Mouse (Mus musculus) myocyte (in vitro differentiated cells): Measurements from ENCODE around the gene Tex33.

ENCODE experiments used
- CEBPB ChIP-seq: IDR thresholded peaks from 2 replicates; pipeline ENCODE4 v1.6.1; 2011; ENCODE audit warnings: mild to moderate bottlenecking, moderate library complexity; ENCODE audit not compliant: poor library complexity, insufficient read depth, severe bottlenecking
- E2F4 ChIP-seq: IDR thresholded peaks from one replicate; pipeline ENCODE4 v1.6.1; 2011; ENCODE audit warnings: mild to moderate bottlenecking, control low read depth, moderate library complexity; ENCODE audit not compliant: insufficient read depth
- MAX ChIP-seq: IDR thresholded peaks from one replicate; pipeline ENCODE4 v1.6.1; 2011; ENCODE audit warnings: low read depth, mild to moderate bottlenecking, control low read depth
- MYOD1 ChIP-seq, 3 experiments: IDR thresholded peaks; one replicate each; pipeline ENCODE4 v1.6.1; 2011; ENCODE audit warnings: control low read depth in 2 of 3, low read depth in 2 of 3, mild to moderate bottlenecking in 2 of 3, moderate library complexity in 1 of 3; ENCODE audit not compliant: insufficient read length in 2 of 3, control insufficient read depth in 1 of 3
- POLR2A ChIP-seq: IDR thresholded peaks from one replicate; pipeline ENCODE4 v1.6.1; 2011; ENCODE audit warnings: low read depth, mild to moderate bottlenecking, control low read depth, moderate library complexity; ENCODE audit not compliant: insufficient read length
- POLR2AphosphoS2 ChIP-seq: IDR thresholded peaks from one replicate; pipeline ENCODE4 v1.6.1; 2011; ENCODE audit warnings: low read depth, control low read depth; ENCODE audit not compliant: insufficient read length
- SRF ChIP-seq: IDR thresholded peaks from one replicate; pipeline ENCODE4 v1.6.1; 2011; ENCODE audit warnings: low read depth; ENCODE audit not compliant: control insufficient read depth, insufficient read length
- TCF12 ChIP-seq: IDR thresholded peaks from one replicate; pipeline ENCODE4 v1.6.1; 2011; ENCODE audit warnings: mild to moderate bottlenecking, control low read depth; ENCODE audit not compliant: poor library complexity, insufficient read depth, severe bottlenecking

DNA sequence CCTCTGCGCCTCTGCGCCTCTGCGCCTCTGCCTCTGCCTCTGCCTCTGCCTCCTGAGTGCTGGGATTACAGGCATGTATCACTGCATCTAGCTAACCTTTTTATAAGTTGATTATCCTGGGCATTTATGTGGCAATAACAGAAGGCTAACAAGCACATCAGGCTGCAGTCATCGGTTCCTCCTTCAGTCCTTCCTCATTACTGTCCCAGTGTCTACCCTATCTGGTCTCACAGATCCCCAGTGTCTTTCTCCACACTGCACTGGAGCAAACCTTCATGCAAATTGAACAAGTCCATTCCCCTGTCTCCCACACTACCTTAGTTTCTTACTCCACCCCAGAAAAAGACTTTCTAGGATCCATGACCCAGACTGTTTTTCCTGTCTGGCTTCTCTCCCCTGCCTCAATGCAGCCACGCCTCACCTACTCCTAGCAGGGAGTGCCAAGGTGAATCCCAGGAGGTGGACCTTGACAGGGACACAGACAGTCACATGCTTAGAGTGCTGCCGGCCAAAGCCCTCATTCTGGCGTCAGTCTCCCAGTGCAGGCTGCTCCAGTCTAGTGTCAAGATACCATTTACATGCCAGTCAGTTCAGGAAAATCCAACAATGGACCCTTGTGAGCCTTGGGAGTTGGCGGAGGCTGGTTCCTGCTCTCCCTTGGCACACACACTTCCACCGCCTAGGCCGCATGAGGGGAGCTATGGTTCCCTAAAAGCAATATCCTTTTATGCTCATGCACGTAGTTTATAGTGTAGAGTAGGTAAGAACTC is 12.1 kb downstream of the Tex33 start:
- TF ChIP-seq CEBPB (no peak), POLR2A (no peak), E2F4 (no peak), MAX (no peak), POLR2AphosphoS2 (no peak), TCF12 (no peak), MYOD1 (IDR thresholded peaks at IDR 0.05; ENCODE audit: control insufficient read depth in 1 of 3, insufficient read length in 2 of 3, low read depth in 2 of 3) (no peak), SRF (no peak)
